Comparison of ENCODE assay signal across 9 mouse cellular contexts in the genomic region with DNA sequence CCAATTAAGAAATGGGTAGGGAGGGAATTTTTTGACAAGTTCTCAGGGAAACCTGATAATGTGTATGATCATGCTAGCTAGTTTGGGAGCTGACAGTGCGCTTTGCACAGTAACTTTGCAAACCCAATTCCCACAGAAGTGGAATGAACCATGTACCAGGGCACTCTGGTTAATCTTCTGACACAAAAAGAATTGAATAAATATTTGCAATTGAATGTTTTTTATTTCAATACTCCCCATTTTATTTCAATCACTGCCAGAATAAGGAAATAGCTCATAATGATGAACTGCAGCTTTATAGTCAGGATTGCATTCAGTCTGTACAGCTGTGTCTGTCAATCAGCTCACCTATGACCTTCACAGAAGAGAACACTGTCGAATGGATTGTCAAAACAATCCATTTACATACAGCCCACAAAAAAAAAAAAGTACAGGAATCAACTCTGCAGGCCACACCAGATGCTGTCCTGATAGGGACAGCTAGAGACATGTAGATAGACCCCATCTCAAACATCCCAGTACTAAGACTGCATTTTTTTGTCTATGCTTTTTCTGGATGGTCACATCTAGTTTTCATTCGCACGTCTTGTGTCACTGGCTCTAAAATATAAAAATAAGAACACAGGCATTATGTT. TPM values are rescaled to one million over a fixed set of nuclear protein-coding genes. Genes with fewer than 3 reads are reported as not detected.
DNase-seq lines count a peak whose midpoint lies in the region; ATAC-seq and TF ChIP-seq lines count a peak whose summit lies in the region.
"Had no signal": no experiment of that assay in that cellular context is flagged by ENCODE, and none has a peak within 500 bp of the region (broad histone marks: within the 10 kb centered on the region; RNA-seq: fewer than 3 reads in every experiment).

No protein-coding gene starts in this region.

- peak overlapping the region; percentile 29; the same call in 1 of the 2 replicates for H3K9ac ChIP-seq in embryonic facial prominence, embryonic 11.5 days (replicated peaks; ENCODE audit: low read length)
- H3K9ac ChIP-seq in intestine, embryonic 16.5 days (ENCODE audit: low read depth, low read length): peak overlapping the region; percentile 49; the same call in 1 of the 2 replicates
- peak overlapping the region; percentile 89; the same call in 1 of the 2 replicates for H3K9ac ChIP-seq in neural tube, embryonic 12.5 days

- H3K9me3 ChIP-seq in embryonic facial prominence, embryonic 11.5 days (replicated peaks; ENCODE audit: control insufficient read depth, low read length): no peaks in the 10 kb centered on the region
- no peaks in the 10 kb centered on the region for H3K9me3 ChIP-seq in intestine, embryonic 16.5 days (ENCODE audit: control insufficient read depth, low read length)
- no peaks in the 10 kb centered on the region for H3K9me3 ChIP-seq in neural tube, embryonic 12.5 days

- H3K27me3 ChIP-seq in embryonic facial prominence, embryonic 11.5 days (ENCODE audit: control insufficient read depth, insufficient read depth, low read length): no peaks in the 10 kb centered on the region
- no peaks in the 10 kb centered on the region for H3K27me3 ChIP-seq in intestine, embryonic 16.5 days (replicated peaks; ENCODE audit: control insufficient read depth, insufficient read depth, low read length)
- H3K27me3 ChIP-seq in neural tube, embryonic 12.5 days (replicated peaks): no peaks in the 10 kb centered on the region

- TF ChIP-seq CTCF in left cerebral cortex, adult 2 months (IDR thresholded peaks at IDR 0.05): no peak

- DNase-seq in left cerebral cortex, adult 2 months (ENCODE audit: extremely low spot score in 1 of 2, low spot score in 2 of 2): no peak
- no peak for DNase-seq in left cerebral cortex, postnatal 10 days (ENCODE audit: extremely low spot score in 1 of 2, low spot score in 2 of 2)
- peak; percentile 3 for DNase-seq in embryonic facial prominence, embryonic 11.5 days (ENCODE audit: low spot score)
- no peak for DNase-seq in right cerebral cortex, postnatal 14 days
- DNase-seq in T-cell, adult 2 months (ENCODE audit: low spot score): no peak
- DNase-seq in cerebellum, adult 18-20 months: no peak
- DNase-seq: adrenal gland, adult 2 months had no signal

- H3K4me3 ChIP-seq in left cerebral cortex, adult 2 months: peak overlapping the region; percentile 82; the same call in 1 of the 2 replicates
- H3K4me3 ChIP-seq in embryonic facial prominence, embryonic 11.5 days (ENCODE audit: low read depth, low read length): peak overlapping the region; percentile 63
- H3K4me3 ChIP-seq in intestine, embryonic 16.5 days (ENCODE audit: low read length): peak overlapping the region; percentile 81
- H3K4me3 ChIP-seq in neural tube, embryonic 12.5 days: peak overlapping the region; percentile 68

- H3K4me2 ChIP-seq in embryonic facial prominence, embryonic 11.5 days (ENCODE audit: low read depth, low read length): peak overlapping the region; percentile 42
- peak overlapping the region; percentile 61 for H3K4me2 ChIP-seq in intestine, embryonic 16.5 days (ENCODE audit: low read depth, low read length)
- peak overlapping the region; percentile 73 for H3K4me2 ChIP-seq in neural tube, embryonic 12.5 days (replicated peaks)

- H3K27ac ChIP-seq in left cerebral cortex, adult 2 months: no peak overlapping the region
- H3K27ac ChIP-seq in embryonic facial prominence, embryonic 11.5 days (replicated peaks; ENCODE audit: low read depth, low read length): 0 out of 2 replicates have a peak overlapping the region, but pooled peaks have one; percentile 35
- no peak overlapping the region for H3K27ac ChIP-seq in intestine, embryonic 16.5 days (ENCODE audit: low read length)
- no peak overlapping the region for H3K27ac ChIP-seq in neural tube, embryonic 12.5 days

- 32% methylated on average over 4 of the region's 4 CpGs for WGBS in embryonic facial prominence, embryonic 11.5 days
- 26% methylated on average over 4 of the region's 4 CpGs for WGBS in intestine, embryonic 16.5 days
- WGBS in neural tube, embryonic 12.5 days: 25% methylated on average over 4 of the region's 4 CpGs

- no peaks in the 10 kb centered on the region for H3K4me1 ChIP-seq in embryonic facial prominence, embryonic 11.5 days (ENCODE audit: control insufficient read depth, insufficient read depth, low read length)
- H3K4me1 ChIP-seq in intestine, embryonic 16.5 days (ENCODE audit: control insufficient read depth, insufficient read depth, low read length): peaks cover 6% of the 10 kb centered on the region; the same call in 1 of the 2 replicates
- H3K4me1 ChIP-seq in neural tube, embryonic 12.5 days: peaks cover 17% of the 10 kb centered on the region

- peaks cover 7% of the 10 kb centered on the region; the same call in 1 of the 2 replicates for H3K36me3 ChIP-seq in embryonic facial prominence, embryonic 11.5 days (replicated peaks; ENCODE audit: control insufficient read depth, insufficient read depth, low read depth, low read length)
- H3K36me3 ChIP-seq in intestine, embryonic 16.5 days (ENCODE audit: control insufficient read depth, insufficient read depth, low read length): no peaks in the 10 kb centered on the region
- peaks cover 10% of the 10 kb centered on the region; the same call in 1 of the 2 replicates for H3K36me3 ChIP-seq in neural tube, embryonic 12.5 days

- intact Hi-C loops in left cerebral cortex, adult 2 months (cut with DNase I): no loop called here
- intact Hi-C loops in left cerebral cortex, postnatal 10 days (cut with DNase I): no loop called here

- no peak for ATAC-seq in embryonic facial prominence, embryonic 11.5 days (replicated peaks; ENCODE audit: insufficient number of reproducible peaks, low FRiP score, low TSS enrichment, low read depth)
- ATAC-seq in intestine, embryonic 16.5 days: no peak
- no peak for ATAC-seq in neural tube, embryonic 12.5 days (ENCODE audit: low FRiP score, low read depth)

RNA-seq across cellular contexts. Expression of a gene that starts 26.9 kb away (rescaled TPM):
- total RNA-seq in left cerebral cortex, adult 2 months (2021): 10 to 100 TPM; 26.0 to 26.2 TPM
- 10 to 100 TPM; 20.1 to 23.4 TPM for total RNA-seq in left cerebral cortex, postnatal 10 days (2021)
- polyA plus RNA-seq in embryonic facial prominence, embryonic 11.5 days (2014; fragmentation: Nextera tagmentation; extraction: Ambion mirVana): 8.2 and 9.0 TPM in 2 replicates
- polyA plus RNA-seq in intestine, embryonic 16.5 days (2015; fragmentation: Nextera tagmentation; extraction: Ambion mirVana): 7.4 and 7.5 TPM in 2 replicates
- polyA plus RNA-seq in neural tube, embryonic 12.5 days (2016; fragmentation: Nextera tagmentation; extraction: Ambion mirVana): 13.8 and 14.7 TPM in 2 replicates

RNA-seq across cellular contexts. Expression of a gene that starts 38.6 kb away (rescaled TPM):
- 10 to 100 TPM; 68.7 to 71.3 TPM for total RNA-seq in left cerebral cortex, adult 2 months (2021)
- 10 to 100 TPM; 85.5 to 93.1 TPM for total RNA-seq in left cerebral cortex, postnatal 10 days (2021)
- 150 and 162 TPM in 2 replicates for polyA plus RNA-seq in embryonic facial prominence, embryonic 11.5 days (2014; fragmentation: Nextera tagmentation; extraction: Ambion mirVana)
- 60.2 and 72.3 TPM in 2 replicates for polyA plus RNA-seq in intestine, embryonic 16.5 days (2015; fragmentation: Nextera tagmentation; extraction: Ambion mirVana)
- polyA plus RNA-seq in neural tube, embryonic 12.5 days (2016; fragmentation: Nextera tagmentation; extraction: Ambion mirVana): 102 and 104 TPM in 2 replicates

RNA-seq across cellular contexts. Expression of a gene that starts 59.7 kb away (rescaled TPM):
- 1 to 10 TPM; 1.6 to 1.7 TPM for total RNA-seq in left cerebral cortex, adult 2 months (2021)
- 1 to 10 TPM in 1 of 2 experiments, under 1 TPM in 1; 0.53 to 1.5 TPM for total RNA-seq in left cerebral cortex, postnatal 10 days (2021)
- polyA plus RNA-seq in embryonic facial prominence, embryonic 11.5 days (2014; fragmentation: Nextera tagmentation; extraction: Ambion mirVana): not detected in 2 replicates
- 0.13 TPM in 1 of 2 replicates, not detected in the other for polyA plus RNA-seq in intestine, embryonic 16.5 days (2015; fragmentation: Nextera tagmentation; extraction: Ambion mirVana)
- 0.15 TPM in 1 of 2 replicates, not detected in the other for polyA plus RNA-seq in neural tube, embryonic 12.5 days (2016; fragmentation: Nextera tagmentation; extraction: Ambion mirVana)
- polyA plus RNA-seq: adrenal gland, adult 2 months had no signal

Comparison
In these comparisons a context has a peak if more than half of its experiments do, and no peak if none do; other contexts are left out.
1. H3K9ac ChIP-seq: peak in every context shown above with its lines; median percentile 89 in neural tube, embryonic 12.5 days; 49 in intestine, embryonic 16.5 days; 29 in embryonic facial prominence, embryonic 11.5 days.